Mouse (Mus musculus): ENCODE measurements around the gene Il4i1.

DNA sequence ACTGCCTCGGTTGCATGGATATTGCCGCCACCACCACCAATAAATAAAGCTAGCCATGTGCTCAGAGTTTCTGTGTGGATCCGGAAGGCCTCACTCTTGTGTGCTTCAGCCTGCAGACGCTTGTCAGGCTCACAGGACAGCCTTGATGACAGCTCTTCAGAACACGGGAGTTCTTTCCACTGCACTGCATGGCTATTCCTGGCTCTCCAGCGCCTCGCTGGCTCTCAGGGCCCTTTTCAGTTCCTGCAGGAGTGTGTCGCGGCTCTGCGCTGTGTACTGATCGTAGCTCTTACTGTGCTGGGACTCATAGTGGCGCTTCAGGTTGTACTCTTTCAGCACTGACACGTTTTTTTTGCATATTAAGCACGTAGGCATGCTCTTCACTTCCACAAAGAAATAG lies 61.6 kb downstream of the Il4i1 start:
- TF ChIP-seq POLR2A (IDR thresholded peaks at IDR 0.05; ENCODE audit: extremely low read depth, insufficient read depth, low read length) (no peak), CTCF (IDR thresholded peaks at IDR 0.05; ENCODE audit: extremely low read depth, insufficient read depth, low read length) (no peak)
